Mouse (Mus musculus): ENCODE data around the gene Pdpr. TPM values are rescaled to one million over a fixed set of nuclear protein-coding genes. Genes with fewer than 3 reads are reported as not detected.

Pdpr gene
- 10.3 and 11.6 TPM in 2 replicates for polyA plus RNA-seq (2012)

- no peak for TF ChIP-seq GATA1 (IDR thresholded peaks at IDR 0.05; ENCODE audit: low read length)
Measured at GRCm38 (mm10) chr8:111093865-111094718, at the start of gene Pdpr. TSS of gene Pdpr (plus strand) at chr8:111094630.

GRCm38 (mm10) chr8:111048694-111049093 is 45.7 kb upstream of the Pdpr start:
- no peak for TF ChIP-seq GATA1 (IDR thresholded peaks at IDR 0.05; ENCODE audit: low read length)

GRCm38 (mm10) chr8:111049106-111049505 is 45.3 kb upstream of the Pdpr start:
- no peak for TF ChIP-seq GATA1 (IDR thresholded peaks at IDR 0.05; ENCODE audit: low read length)

- TF ChIP-seq GATA1 (IDR thresholded peaks at IDR 0.05; ENCODE audit: low read length), result no peak
Measured at GRCm38 (mm10) chr8:111053827-111054518, 40.5 kb upstream of the Pdpr start.

- no peak for TF ChIP-seq GATA1 (IDR thresholded peaks at IDR 0.05; ENCODE audit: low read length)
Measured at GRCm38 (mm10) chr8:111055031-111055634, 39.3 kb upstream of the Pdpr start.

GRCm38 (mm10) chr8:111055661-111056060 is 38.8 kb upstream of the Pdpr start:
- TF ChIP-seq GATA1 (IDR thresholded peaks at IDR 0.05; ENCODE audit: low read length), result no peak

- TF ChIP-seq GATA1 (IDR thresholded peaks at IDR 0.05; ENCODE audit: low read length), result no peak
Measured at GRCm38 (mm10) chr8:111056158-111056663, 38.2 kb upstream of the Pdpr start, which contains the start of gene Exosc6. TSS of gene Exosc6 (plus strand) at chr8:111056339.

GRCm38 (mm10) chr8:111056691-111057293 is 37.6 kb upstream of the Pdpr start:
- TF ChIP-seq GATA1 (IDR thresholded peaks at IDR 0.05; ENCODE audit: low read length), result no peak

- no peak for TF ChIP-seq GATA1 (IDR thresholded peaks at IDR 0.05; ENCODE audit: low read length)
Measured at GRCm38 (mm10) chr8:111058946-111059572, 35.4 kb upstream of the Pdpr start.

GRCm38 (mm10) chr8:111061688-111062071 is 32.8 kb upstream of the Pdpr start:
- no peak for TF ChIP-seq GATA1 (IDR thresholded peaks at IDR 0.05; ENCODE audit: low read length)

- TF ChIP-seq GATA1 (IDR thresholded peaks at IDR 0.05; ENCODE audit: low read length), result no peak
Measured at GRCm38 (mm10) chr8:111062072-111062757, 32.2 kb upstream of the Pdpr start.

- no peak for TF ChIP-seq GATA1 (IDR thresholded peaks at IDR 0.05; ENCODE audit: low read length)
Measured at GRCm38 (mm10) chr8:111062893-111063292, 31.5 kb upstream of the Pdpr start.

- no peak for TF ChIP-seq GATA1 (IDR thresholded peaks at IDR 0.05; ENCODE audit: low read length)
Measured at GRCm38 (mm10) chr8:111066308-111066707, 28.1 kb upstream of the Pdpr start.

- no peak for TF ChIP-seq GATA1 (IDR thresholded peaks at IDR 0.05; ENCODE audit: low read length)
Measured at GRCm38 (mm10) chr8:111067439-111067838, 27.0 kb upstream of the Pdpr start.
